Mouse (Mus musculus) heart, adult 9 months (tissue): Measurements from ENCODE around the gene E2f4.
"Not testable (repeated sequence)": the region's sequence is repeated elsewhere in the genome, so short reads cannot be mapped to it uniquely, and the experiment has no call there.

Source experiments
- DNase-seq, 2 experiments: peaks; one replicate each; pipeline ENCODE4 v3.0.0; 2022; ENCODE audit warnings: low spot score in 2 of 2

Gene E2f4

GRCm38 (mm10) chr8:105269075-105269458, 28.4 kb upstream of the E2f4 start:
- DNase-seq: no peak

- DNase-seq: peak; percentile 70 to 78
These were observed 28.0 kb upstream of the E2f4 start, which contains the start of gene Hsf4 for GRCm38 (mm10) chr8:105269461-105269947. Gene Hsf4, plus strand, starts transcription at chr8:105269801.

- no peak for DNase-seq
These were observed 27.2 kb upstream of the E2f4 start for GRCm38 (mm10) chr8:105270101-105270915.

- no peak for DNase-seq
These were observed 26.6 kb upstream of the E2f4 start for GRCm38 (mm10) chr8:105270916-105271186.

- DNase-seq: no peak
These were observed 22.1 kb upstream of the E2f4 start for GRCm38 (mm10) chr8:105275387-105275786.

GRCm38 (mm10) chr8:105275840-105276239, 21.6 kb upstream of the E2f4 start, which contains the start of gene Nol3:
Gene Nol3, plus strand, starts transcription at chr8:105276140.
- no peak for DNase-seq

- peak in 1 of 2 experiments; percentile 45 for DNase-seq
These were observed 21.0 kb upstream of the E2f4 start for GRCm38 (mm10) chr8:105276292-105277120.

- DNase-seq: peak; percentile 70 to 81
These were observed 18.5 kb upstream of the E2f4 start for GRCm38 (mm10) chr8:105278911-105279334.

GRCm38 (mm10) chr8:105280567-105280966, 16.9 kb upstream of the E2f4 start:
- no peak for DNase-seq

- DNase-seq: no peak
These were observed 15.6 kb upstream of the E2f4 start for GRCm38 (mm10) chr8:105281821-105282220.

GRCm38 (mm10) chr8:105282239-105282638, 15.2 kb upstream of the E2f4 start:
- no peak for DNase-seq

GRCm38 (mm10) chr8:105283074-105283473, 14.4 kb upstream of the E2f4 start:
- no peak for DNase-seq

- no peak for DNase-seq
These were observed 11.9 kb upstream of the E2f4 start for GRCm38 (mm10) chr8:105285514-105285913.

GRCm38 (mm10) chr8:105286907-105287306, 10.6 kb upstream of the E2f4 start:
- no peak for DNase-seq

GRCm38 (mm10) chr8:105288231-105288630, 9.2 kb upstream of the E2f4 start:
- no peak for DNase-seq

GRCm38 (mm10) chr8:105288958-105289732, 8.3 kb upstream of the E2f4 start:
- DNase-seq: peak; percentile 91 to 92

GRCm38 (mm10) chr8:105289805-105290460, 7.5 kb upstream of the E2f4 start, which contains the start of gene 4931428F04Rik:
Gene 4931428F04Rik, minus strand, starts transcription at chr8:105289864.
- no peak for DNase-seq

GRCm38 (mm10) chr8:105290554-105291314, 6.7 kb upstream of the E2f4 start:
- DNase-seq: peak; percentile 65 to 82

GRCm38 (mm10) chr8:105291364-105291763, 6.1 kb upstream of the E2f4 start:
- not testable (repeated sequence) for DNase-seq

GRCm38 (mm10) chr8:105291802-105292201, 5.7 kb upstream of the E2f4 start:
- DNase-seq: not testable (repeated sequence)
